Mouse (Mus musculus): ENCODE measurements around the gene Gm42906. TPM values are rescaled to one million over a fixed set of nuclear protein-coding genes. Genes with fewer than 3 reads are reported as not detected.

The Gm42906 gene
- total and polyA plus RNA-seq, 3 experiments: not detected

DNA sequence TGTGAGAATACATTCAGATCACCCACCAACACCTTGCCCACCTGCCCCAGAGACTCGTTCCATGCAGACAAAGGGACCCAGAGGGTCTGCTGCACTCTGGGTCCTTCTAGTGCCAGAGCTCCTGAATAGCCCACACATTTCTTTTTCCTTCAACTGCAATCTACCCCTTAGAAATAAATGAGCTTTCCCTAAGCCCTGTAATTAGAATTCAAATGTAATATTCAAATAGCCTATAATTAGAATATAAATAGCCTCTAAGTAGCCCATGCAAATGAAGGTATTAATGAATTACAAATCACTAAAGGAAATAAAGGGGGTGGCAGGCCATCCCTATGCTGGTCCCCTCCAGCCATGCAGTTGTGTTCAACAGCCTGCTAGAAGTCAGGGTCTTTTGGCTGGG lies 18.7 kb downstream of the Gm42906 start:
- dilution Hi-C loops (cut with MboI; ENCODE audit: extremely low pct_ligation_motif_present, extremely low pct_unique_long_range_greater_than_20kb, low sequenced_read_pairs) (no loop called here), in situ Hi-C loops (cut with MboI; ENCODE audit: low pct_ligation_motif_present, low pct_unique_long_range_greater_than_20kb, low sequenced_read_pairs) (no loop called here)
- no peak for DNase-seq (ENCODE audit: extremely low read depth)
- H3K9ac ChIP-seq (ENCODE audit: insufficient read depth, low read depth): no peak overlapping the region
- no peak overlapping the region for H3K27ac ChIP-seq (ENCODE audit: insufficient read depth, low read depth)
- no peak overlapping the region for H3K4me3 ChIP-seq (replicated peaks in 1 of 3; ENCODE audit: low read depth in 2 of 3, low read length in 2 of 3, poor library complexity in 1 of 3)
- no peak overlapping the region for H3K4me2 ChIP-seq (ENCODE audit: insufficient read depth, low read depth, poor library complexity, severe bottlenecking)
- H3K27me3 ChIP-seq (replicated peaks): no peaks in the 10 kb centered on the region
- no peaks in the 10 kb centered on the region for H3K36me3 ChIP-seq (replicated peaks in 1 of 2; ENCODE audit: control insufficient read depth in 1 of 2, insufficient read depth in 1 of 2, low read length in 1 of 2)
- no peaks in the 10 kb centered on the region for H3K9me3 ChIP-seq (replicated peaks; ENCODE audit: low read length)
- H3K4me1 ChIP-seq (ENCODE audit: control insufficient read depth in 1 of 2, insufficient read depth in 2 of 2): peaks cover 0 to 15% of the 10 kb centered on the region in 2 experiments; a peak in 2 of 4 replicates
- no peaks in the 10 kb centered on the region for H3K79me2 ChIP-seq (replicated peaks; ENCODE audit: control insufficient read depth, extremely low read depth, insufficient read depth, poor library complexity, severe bottlenecking)
- no peak for TF ChIP-seq USF1 (IDR thresholded peaks at IDR 0.05; ENCODE audit: low read depth, low read length)

DNA sequence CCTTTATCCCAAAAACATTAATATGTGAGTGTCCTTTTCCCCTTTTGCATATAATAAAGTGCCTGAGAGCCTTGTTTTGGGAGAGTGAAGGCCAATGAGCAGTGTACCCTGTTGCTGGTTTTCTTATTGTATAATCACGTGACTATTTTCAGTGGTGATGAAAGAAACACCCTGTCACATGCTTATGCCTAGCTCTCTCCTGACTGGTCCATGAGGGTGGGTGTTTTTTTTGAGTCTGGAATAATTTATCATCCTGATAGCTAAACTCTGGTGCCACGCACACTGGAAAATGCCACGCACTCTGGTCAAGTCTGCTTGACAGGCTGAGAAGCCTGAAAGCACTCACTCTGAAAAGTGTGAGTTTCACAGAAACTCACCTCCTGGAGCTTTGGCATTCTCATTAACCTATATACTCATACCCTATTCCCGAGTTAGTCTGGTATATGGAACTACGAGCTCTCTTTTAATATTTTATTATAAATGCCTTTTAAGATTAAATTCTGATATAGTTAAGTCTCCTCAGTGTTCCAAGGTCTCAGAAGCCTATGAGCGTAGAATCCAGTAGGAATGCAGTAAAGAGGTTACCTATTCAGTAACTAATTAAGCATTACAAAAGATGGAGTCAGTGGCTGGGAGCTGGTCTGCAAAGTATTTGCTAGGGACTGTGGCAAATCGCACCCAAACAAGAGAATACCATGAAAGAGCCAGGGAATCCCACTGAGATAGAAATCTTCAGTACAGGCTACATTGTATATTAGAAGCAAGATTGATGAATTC lies 19.7 kb downstream of the Gm42906 start:
- H3K79me2 ChIP-seq (replicated peaks; ENCODE audit: control insufficient read depth, extremely low read depth, insufficient read depth, poor library complexity, severe bottlenecking): no peaks in the 10 kb centered on the region
- no peaks in the 10 kb centered on the region for H3K9me3 ChIP-seq (replicated peaks; ENCODE audit: low read length)
- in situ Hi-C loops (cut with MboI; ENCODE audit: low pct_ligation_motif_present, low pct_unique_long_range_greater_than_20kb, low sequenced_read_pairs): no loop called here
- H3K9ac ChIP-seq (ENCODE audit: insufficient read depth, low read depth): no peak overlapping the region
- peaks cover 0 to 9% of the 10 kb centered on the region in 2 experiments; a peak in 2 of 4 replicates for H3K4me1 ChIP-seq (ENCODE audit: control insufficient read depth in 1 of 2, insufficient read depth in 2 of 2)
- no peaks in the 10 kb centered on the region for H3K36me3 ChIP-seq (replicated peaks in 1 of 2; ENCODE audit: control insufficient read depth in 1 of 2, insufficient read depth in 1 of 2, low read length in 1 of 2)
- dilution Hi-C loops (cut with MboI; ENCODE audit: extremely low pct_ligation_motif_present, extremely low pct_unique_long_range_greater_than_20kb, low sequenced_read_pairs): no loop called here
- TF ChIP-seq BHLHE40 (IDR thresholded peaks at IDR 0.05; ENCODE audit: low read depth, low read length) (0 out of 2 replicates have a peak, but pooled peaks have one; percentile 24), ZC3H11A (IDR thresholded peaks at IDR 0.05; ENCODE audit: low read depth, low read length) (no peak)
- no peak for DNase-seq (ENCODE audit: extremely low read depth)
- H3K4me2 ChIP-seq (ENCODE audit: insufficient read depth, low read depth, poor library complexity, severe bottlenecking): no peak overlapping the region
- H3K4me3 ChIP-seq (replicated peaks in 1 of 3; ENCODE audit: low read depth in 2 of 3, low read length in 2 of 3, poor library complexity in 1 of 3): no peak overlapping the region
- no peak overlapping the region for H3K27ac ChIP-seq (ENCODE audit: insufficient read depth, low read depth)
- H3K27me3 ChIP-seq (replicated peaks): no peaks in the 10 kb centered on the region

DNA sequence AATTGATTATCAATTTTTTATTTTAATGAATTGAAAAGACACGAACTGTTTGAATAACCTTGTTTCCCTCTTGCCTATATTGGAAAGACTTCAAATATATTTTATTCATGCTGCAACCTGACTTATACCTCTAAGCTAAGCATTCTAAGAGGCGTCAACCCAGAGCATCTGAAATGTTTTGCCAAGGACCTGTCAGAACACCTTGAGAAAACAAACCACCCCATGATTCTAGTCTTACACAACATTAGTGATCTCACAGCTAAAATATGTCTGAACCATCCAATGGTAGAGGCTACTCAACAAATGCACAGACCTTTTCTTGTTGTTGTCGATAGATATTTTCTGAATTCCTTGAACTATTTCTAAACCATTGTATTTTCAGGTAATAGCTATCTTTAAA lies 20.5 kb downstream of the Gm42906 start:
- dilution Hi-C loops (cut with MboI; ENCODE audit: extremely low pct_ligation_motif_present, extremely low pct_unique_long_range_greater_than_20kb, low sequenced_read_pairs): no loop called here
- H3K36me3 ChIP-seq (replicated peaks in 1 of 2; ENCODE audit: control insufficient read depth in 1 of 2, insufficient read depth in 1 of 2, low read length in 1 of 2): no peaks in the 10 kb centered on the region
- H3K4me2 ChIP-seq (ENCODE audit: insufficient read depth, low read depth, poor library complexity, severe bottlenecking): no peak overlapping the region
- H3K9ac ChIP-seq (ENCODE audit: insufficient read depth, low read depth): no peak overlapping the region
- no peaks in the 10 kb centered on the region for H3K9me3 ChIP-seq (replicated peaks; ENCODE audit: low read length)
- TF ChIP-seq POLR2AphosphoS2 (IDR thresholded peaks at IDR 0.05; ENCODE audit: low read depth, low read length) (no peak), MAX (IDR thresholded peaks at IDR 0.05; ENCODE audit: low read length) (no peak), USF2 (conservative IDR thresholded peaks at IDR 0.05; ENCODE audit: low read depth, low read length) (no peak), CHD2 (IDR thresholded peaks at IDR 0.05; ENCODE audit: low read length) (no peak)
- H3K27ac ChIP-seq (ENCODE audit: insufficient read depth, low read depth): no peak overlapping the region
- H3K4me1 ChIP-seq (ENCODE audit: control insufficient read depth in 1 of 2, insufficient read depth in 2 of 2): peaks cover 0 to under 1% of the 10 kb centered on the region in 2 experiments; a peak in 2 of 4 replicates
- H3K79me2 ChIP-seq (replicated peaks; ENCODE audit: control insufficient read depth, extremely low read depth, insufficient read depth, poor library complexity, severe bottlenecking): no peaks in the 10 kb centered on the region
- no peak for DNase-seq (ENCODE audit: extremely low read depth)
- H3K27me3 ChIP-seq (replicated peaks): no peaks in the 10 kb centered on the region
- in situ Hi-C loops (cut with MboI; ENCODE audit: low pct_ligation_motif_present, low pct_unique_long_range_greater_than_20kb, low sequenced_read_pairs): no loop called here
- no peak overlapping the region for H3K4me3 ChIP-seq (replicated peaks in 1 of 3; ENCODE audit: low read depth in 2 of 3, low read length in 2 of 3, poor library complexity in 1 of 3)
